Mouse (Mus musculus) A20 (cell line): Measurements from ENCODE around the gene Eml3.
"Not testable (repeated sequence)": the region's sequence is repeated elsewhere in the genome, so short reads cannot be mapped to it uniquely, and the experiment has no call there.

Experiments used
- DNase-seq: peaks from one replicate; pipeline ENCODE4 v3.0.0-alpha.2; 2011; ENCODE audit warnings: low read depth, low spot score

The Eml3 gene

DNA sequence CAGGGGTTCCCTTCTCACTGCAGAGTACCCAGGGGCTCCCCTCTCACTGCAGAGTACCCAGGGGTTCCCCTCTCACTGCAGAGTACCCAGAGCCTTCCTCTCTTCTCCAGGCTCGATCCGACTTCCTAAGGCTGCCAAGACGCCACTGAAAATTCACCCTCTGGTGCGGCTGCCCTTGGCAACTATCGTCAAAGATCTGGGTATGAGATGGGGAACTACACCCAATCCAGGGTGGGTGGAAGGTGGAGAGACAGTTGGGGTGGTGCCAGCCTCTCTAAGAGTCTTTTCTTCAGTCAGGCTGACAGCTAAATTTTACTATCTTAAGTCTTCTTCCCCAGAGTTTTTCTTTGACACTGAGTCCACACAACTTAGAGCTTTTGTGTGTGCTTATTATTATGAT is 20.8 kb downstream of the Eml3 start:
- DNase-seq, result no peak

DNA sequence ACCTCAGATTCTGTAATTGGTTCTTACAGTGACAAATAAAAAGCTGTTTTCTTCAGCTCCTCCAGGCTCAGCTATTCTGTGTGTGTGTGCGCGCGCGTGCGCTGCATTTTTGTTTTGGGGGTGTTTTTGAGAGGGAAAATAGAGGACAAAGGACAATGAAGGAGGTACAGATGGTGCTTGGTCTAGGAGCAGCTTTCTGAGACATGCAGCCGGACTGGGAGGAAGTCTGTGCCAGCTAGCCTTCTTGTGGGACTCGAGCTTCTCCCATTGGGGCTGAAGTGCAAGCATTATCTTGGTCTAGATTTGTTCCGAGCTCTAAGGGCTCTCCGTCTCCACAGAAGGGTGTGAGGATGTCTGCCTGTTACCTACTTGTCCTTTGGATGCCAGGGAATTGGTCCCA is 22.9 kb downstream of the Eml3 start:
- DNase-seq, result no peak

DNA sequence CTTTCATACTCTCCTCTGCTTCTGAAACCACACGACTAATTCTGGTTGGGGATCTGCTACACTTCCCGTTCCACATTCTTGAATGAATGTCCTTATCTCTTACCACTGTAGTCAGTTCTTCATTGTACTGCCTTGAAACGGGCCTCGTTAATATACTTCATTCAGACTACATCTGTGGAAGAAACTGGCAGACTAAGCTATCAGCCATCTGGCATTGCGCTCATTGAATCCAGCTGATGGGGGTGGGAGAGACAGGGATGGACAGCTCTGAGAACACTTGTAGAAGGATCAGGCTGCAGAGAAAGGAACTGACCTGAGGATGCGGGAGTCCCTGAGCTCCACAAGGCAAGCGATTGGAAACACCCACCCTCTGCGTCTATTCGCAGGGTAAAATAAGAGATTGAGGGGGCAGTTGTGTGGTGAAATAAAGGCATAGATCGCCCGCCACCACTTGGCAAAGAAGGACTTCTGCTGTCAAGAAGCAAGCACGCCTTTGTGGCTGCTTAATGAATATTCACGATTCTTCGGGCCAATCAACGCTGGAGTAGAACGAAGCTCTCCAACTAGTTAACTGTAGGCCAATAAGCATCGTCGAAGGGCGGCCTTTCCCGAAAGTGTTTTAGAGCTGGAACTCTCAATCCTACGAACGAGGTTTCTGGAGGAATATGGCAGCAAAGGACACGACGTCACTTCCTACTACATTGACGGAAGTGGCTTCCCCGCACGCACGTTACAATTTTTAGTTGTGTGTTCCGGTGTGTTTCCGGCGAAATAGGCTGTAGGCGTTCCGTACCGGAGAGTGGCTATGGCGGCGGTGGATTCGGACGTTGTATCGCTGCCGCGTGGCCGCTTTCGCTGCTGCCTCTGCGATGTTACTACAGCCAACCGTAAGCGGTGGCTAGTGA is 24.0 kb downstream of the Eml3 start, which contains the start of gene Tut1:
Tut1 (plus strand) TSS at position 713 of the 905 bp plus-strand sequence.
- DNase-seq, result peak; percentile 97

DNA sequence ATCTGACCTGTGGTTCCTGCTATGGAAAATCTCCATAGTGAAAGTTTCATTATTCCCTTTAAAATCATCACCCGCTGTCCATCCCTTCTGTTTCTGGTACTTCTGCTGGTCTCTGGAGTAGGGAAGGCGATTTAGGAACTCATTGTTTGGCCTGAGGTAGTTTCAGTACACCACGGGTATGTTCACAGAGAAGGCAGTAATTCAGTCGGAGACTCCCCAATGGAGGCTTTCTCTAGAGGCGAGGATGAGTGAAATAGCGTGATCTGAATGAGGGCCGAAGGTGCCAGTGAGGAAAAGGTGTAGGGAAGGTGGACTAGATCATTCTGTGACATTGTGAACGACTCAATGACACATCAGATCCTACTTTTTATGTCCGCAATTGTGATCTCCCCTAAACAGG is 24.8 kb downstream of the Eml3 start:
- DNase-seq, result peak; percentile 44

DNA sequence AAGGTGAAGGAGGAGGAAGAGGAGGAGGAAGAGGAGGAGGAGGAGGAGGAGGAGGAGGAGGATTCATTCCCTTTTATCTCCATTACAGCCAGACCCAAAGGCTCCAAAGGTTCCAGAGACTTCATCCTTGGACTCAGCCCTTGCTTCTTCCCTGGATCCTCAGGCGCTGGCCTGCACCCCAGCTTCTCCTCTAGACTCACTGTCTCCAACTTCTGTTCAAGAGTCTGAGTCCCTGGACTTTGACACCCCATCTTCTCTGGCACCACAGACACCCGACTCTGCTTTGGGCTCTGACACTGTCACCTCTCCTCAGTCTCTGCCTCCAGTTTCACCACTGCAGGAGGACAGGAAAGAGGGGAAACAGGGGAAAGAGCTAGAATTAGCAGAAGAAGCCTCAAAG is 32.9 kb downstream of the Eml3 start:
- no peak for DNase-seq

DNA sequence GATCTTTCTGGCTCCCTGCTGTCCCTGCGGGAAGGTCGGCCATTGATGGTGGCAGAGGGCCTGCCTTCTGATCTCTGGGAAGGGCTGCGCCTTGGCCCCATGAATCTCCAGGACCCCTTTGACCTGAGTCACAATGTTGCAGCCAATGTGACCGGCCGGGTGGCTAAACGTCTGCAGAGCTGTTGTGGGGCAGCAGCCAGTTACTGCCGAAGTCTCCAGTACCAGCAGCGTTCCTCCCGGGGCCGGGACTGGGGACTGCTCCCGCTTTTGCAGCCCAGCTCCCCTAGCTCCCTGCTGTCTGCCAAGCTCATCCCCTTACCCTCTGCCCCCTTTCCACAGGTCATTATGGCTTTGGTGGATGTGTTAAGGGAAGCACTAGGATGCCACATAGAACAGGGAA is 35.7 kb downstream of the Eml3 start:
- DNase-seq, result no peak

DNA sequence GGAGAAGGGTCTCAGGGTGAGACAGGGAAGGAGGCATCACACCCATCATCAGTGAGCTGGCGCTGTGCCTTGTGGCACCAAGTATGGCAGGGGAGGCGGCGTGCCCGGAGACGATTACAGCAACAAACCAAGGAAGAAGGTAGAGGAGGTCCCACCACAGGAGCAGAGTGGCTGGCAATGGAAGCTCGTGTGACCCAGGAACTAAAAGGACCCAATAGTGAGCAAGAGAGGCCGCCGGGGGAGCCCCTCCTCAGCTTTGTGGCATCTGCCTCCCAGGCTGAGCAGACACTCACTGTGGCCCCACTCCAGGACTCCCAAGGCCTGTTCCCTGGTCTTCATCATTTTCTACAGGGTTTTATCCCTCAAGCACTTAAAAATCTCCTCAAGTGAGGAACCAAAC is 36.4 kb downstream of the Eml3 start:
- DNase-seq, result no peak

DNA sequence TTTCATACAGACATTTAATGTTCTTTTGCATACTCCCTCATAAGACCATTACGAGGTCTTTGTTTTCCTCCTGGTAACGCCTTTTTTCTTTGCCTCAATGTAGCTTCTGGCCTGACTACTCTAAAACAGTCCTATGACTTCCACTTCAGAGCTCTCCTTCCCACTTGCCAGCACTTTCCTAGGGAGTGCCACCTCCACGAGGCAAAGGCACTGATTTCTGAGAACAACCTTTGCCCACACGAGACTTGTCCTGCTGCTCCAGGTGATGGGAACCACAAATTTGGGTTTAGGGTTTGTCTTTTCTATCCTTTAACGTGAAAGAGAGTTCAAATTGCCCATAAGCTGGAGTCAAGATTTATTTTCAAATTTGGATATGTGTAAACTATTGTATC is 36.8 kb downstream of the Eml3 start:
- DNase-seq, result no peak

DNA sequence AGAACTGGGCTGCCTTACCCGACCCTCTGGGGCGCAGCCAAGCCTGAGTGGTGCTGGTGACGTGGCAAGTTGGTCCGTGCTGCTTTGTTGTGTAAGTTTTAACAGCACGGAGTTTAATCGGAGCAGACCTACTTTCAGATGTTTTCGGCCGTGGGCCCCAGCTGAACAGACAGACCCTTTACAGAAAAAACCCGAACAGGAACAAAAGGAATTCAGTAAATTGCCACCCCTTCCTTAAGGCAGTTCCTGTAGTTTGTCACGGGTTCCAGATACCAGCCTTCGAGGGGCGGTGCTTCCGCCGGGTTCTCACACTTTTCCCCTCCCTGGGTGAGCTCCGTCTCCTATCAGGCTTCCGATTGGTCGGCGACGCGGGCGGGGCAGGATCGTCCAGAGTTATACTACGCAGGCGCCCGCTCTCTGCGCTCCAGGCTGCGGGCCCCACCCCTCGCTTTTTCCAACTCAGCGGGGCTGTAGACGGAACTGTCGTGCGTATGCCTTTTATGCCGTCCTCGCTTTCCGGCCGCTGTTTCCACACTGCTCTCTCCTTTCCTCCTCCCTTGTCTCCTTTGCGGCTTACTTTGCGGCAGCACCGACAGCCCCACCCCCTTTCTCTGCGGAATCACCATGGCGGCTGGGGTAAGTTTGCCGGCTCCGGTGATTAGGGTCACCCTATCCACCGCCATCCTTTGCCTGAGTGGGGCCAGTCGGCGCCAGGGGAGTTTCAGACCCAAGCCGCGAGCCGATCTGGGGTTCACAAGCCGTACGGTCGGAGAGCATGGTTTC is 37.4 kb downstream of the Eml3 start, which contains the start of gene Eef1g:
Eef1g (plus strand) TSS at position 452 of the 783 bp plus-strand sequence.
- DNase-seq, result peak; percentile 99

DNA sequence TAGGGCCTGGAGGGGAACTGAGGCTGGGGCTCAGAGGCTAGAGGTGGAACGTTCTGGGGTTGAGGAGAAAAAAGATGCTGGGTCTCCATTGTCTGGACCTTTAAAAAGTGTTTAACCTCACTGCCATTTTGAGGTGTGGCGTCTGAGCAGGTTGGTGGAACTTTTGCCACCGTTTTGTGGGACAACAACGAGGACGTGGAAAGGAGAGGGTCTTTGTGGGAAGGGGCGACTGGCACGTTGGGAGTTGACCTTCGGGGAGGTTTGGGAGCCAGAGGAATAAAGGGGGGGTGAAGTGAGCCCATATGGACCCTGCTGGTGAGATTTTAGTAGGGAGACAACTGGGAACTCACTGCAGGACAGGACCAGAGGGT is 38.0 kb downstream of the Eml3 start:
- DNase-seq, result no peak

DNA sequence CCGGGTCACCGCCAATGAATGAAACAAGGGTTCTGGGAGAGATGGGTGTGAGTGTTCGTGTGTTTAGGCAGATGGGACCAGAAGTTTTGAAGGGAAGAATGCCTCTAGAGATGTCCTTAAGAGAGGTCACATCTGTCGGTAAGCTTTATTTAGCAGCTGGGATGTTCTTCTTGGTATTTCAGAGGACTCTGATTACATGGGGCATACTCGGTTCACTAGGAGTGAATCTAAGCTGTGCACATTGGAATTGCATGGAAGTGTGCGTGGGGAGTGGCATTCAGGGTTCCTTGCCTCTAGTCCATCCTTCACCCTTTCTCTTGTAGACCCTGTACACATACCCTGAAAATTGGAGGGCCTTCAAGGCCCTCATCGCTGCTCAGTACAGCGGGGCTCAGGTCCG is 38.5 kb downstream of the Eml3 start:
- DNase-seq, result peak; percentile 38

DNA sequence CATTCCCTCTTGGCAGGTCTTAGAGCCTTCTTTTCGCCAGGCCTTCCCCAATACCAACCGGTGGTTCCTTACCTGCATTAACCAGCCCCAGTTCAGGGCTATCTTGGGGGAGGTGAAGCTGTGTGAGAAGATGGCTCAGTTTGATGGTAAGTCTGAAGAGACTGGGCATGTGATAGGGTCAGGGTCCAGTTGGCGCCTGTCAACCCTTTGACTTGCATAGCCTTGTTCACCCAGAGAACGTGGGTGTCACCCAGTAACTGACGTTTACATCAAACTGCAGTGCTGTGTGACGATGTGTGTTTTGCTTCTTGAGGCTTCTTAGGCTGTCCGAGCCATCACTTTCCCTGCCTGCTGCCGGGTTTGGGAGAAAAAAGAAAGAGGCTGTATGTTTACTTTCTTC is 43.1 kb downstream of the Eml3 start:
- DNase-seq, result not testable (repeated sequence)

DNA sequence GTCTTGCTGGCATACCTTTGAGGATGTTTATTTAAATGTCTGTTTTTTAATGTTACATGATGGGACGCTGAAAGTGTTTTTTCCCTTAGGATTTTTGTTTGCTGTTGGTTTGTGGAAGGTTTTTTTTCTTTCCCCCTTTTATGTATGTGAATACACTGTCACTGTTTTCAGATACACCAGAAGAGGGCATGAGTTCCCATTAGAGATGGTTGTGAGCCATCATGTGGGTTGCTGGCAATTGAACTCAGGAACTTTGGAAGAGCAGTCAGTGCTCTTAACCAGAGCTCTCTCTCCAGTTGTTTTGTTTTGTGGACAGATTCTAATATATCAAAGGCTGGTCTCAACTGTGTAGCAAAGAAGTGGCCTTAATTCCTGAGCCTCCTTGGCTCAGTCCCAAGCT is 45.3 kb downstream of the Eml3 start:
- DNase-seq, result no peak

DNA sequence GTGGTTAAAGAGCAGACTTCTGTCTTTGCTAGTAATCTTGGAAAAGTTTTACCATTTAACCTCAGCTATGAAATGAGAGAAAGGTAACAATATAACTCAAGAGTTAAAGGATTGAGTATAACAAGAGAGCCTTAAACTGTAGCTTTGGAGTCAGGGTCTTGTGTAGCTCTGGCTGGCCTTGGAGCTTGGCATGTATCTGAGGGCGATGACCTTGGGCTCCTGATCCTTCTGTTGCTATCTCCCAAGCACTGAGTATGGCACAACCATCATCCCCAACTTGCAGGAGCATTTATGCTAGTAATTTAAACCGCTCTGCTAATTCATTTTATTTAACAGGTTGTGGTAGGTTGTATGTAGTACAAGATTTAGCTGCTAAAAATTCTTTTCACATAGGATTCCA is 46.1 kb downstream of the Eml3 start:
- DNase-seq, result no peak

DNA sequence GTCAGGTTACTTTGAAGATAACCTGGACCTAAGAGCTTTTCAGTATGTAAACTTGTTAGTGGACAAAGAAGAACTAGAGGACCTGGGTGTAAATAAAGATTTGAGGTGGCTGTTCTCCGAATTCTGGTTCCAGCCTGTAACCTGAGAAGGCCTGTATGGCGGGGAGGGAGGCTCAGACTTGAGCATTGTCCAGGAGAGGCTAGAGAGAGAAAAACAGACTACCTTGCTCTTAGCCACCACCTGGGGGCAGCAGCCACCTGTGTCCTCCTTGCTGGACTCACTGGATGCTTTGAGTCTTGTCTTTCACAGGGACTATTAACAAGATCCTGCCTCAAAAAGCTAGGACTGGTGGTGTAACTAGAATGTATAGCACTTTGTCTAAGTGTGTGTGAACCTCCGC is 47.2 kb downstream of the Eml3 start:
- peak; percentile 54 for DNase-seq

DNA sequence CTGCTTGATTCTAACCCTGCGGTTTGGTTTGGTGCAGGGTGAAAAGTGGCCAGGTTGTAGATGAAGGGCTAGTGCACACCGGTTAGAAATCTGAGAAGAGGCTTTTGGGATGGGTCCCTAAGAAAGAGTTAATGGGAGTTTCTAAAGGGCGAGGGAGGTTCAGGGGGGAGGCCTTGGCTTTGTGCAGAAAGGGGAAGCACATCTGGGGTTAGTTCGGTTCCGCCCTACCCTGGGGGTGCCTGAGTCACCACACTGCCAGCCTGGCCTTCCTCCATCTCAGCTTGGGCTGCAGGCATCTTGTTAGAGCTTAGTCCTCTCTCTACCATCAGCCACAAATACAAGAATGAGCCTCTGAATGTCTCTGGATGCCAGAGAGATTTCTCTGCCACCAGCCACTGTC is 51.4 kb downstream of the Eml3 start:
- DNase-seq, result peak; percentile 34

DNA sequence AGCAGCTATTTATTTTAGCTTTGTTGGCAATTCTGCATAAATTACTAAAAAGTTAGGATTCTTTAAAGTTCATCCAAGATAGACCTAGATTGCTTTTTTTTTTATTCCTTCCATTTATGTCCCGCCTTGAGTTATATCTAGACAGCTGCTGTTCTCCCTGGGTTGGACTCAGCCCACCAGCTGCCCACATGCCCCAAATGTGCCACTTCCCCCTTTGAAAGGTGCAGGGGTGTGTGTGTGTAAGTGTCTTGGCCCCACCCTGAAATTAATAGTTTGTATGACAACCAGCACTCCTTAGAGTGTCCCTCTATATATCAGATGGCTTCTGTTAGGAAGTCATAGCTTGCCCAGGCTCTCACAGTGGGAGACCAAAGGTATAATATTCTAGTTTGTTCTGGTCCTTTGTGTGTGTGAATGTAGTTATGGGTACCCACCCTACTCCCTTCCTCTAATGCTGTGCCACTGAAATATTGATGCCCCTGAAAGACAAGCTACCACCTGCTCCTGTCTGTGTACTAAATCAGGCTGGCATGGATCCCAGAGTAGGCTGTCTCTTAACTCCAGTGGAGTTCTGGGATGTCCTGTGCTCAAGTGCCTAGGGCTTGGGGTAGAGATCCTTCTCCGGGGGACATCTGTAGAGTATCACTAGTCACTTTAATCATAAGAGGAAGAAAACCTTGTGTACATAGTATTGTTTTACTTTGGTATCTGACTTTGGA is 52.3 kb downstream of the Eml3 start:
- peak; percentile 30 for DNase-seq

DNA sequence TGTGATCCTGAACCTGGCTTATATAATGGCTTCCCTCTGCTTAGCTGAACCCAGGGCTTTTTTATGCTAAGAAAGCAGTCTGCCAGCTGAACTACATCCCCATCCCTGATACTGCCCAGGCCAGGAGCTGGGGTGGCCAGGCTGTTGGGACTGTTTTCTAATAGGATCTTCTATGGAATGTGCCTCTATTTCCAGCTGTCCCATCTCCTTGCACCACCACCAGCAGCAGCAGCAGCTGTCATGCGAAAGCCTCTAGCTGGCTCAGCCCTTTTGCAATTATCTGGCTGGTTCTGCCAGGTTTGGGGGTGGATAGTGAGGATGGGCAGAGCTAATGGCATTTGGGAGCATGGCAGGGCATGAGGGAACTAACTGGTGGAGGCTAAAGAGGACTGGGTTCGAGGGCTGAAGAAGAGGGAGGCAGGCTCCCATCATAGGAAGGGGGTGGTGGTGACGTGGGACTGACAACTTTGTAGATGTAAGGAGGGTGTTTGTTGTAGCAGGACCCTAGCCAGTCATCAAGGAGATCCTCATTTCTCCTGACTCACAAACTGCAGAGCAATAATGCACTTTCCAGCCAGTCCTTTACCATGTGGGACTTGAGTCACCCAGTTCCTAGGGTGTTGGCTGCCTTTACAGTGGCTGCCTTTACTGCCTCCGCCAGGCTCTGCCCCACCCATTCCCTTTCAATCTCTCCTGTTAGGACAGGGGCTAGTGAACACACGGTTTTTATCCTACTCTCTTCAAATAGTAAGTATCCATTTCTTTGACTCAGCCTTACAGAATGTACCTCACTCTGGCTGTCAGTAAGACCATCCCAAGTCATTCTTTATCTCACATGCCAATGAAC is 53.2 kb downstream of the Eml3 start:
- no peak for DNase-seq

DNA sequence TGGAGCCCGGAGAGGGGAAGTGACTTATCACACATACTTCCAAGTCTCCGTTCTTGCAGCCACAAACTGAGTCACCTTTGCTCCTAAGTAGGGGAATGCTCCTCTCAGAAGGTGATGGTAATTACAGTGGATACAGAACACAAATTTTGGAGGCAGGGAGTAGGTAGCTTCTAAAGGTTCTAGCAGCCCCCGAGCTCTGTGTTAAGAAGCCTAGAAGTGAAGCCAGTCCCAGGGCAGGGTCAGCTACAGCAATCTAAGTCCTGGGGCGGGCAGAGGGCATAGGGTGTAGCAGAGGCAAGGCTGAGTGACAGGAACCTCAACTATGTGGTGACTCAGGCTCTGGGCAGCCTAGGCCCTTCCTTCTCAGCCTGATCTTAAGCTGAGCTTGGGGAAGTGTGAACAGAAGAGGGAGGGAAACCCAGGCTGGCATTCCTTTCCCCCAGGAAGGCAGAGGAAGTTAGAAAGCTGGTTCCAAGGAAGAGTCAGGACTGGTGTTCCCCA is 53.8 kb downstream of the Eml3 start:
- no peak for DNase-seq

DNA sequence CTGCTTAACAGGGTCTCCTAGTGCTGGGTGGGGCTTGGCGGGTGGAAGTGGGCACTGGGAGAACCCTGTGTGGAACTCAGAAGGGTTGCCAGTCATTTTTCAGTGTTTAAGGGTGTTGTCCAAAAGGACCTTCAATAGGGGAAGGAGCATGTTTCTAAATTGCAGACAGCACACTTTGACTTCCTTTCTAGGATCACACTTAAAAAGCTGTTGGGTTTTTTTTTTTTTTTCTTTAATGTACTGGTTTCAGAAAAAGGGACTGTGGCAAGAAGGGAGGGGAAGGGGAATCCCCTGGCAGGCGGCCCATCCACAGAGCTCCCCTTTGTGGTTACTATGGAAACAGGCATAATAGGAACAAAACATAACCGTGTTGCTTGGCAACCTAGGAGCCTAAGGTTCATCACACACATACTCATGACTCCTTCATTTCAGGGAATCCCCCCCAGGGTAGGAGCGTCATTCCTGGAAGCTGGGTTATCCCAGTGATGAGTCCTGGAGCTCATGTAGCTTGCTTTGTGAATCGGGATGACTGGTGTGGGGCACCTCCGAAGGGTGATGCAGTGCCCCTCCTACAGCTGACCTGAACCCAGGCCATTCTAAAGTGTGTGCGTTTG is 55.0 kb downstream of the Eml3 start:
- DNase-seq, result peak; percentile 46

DNA sequence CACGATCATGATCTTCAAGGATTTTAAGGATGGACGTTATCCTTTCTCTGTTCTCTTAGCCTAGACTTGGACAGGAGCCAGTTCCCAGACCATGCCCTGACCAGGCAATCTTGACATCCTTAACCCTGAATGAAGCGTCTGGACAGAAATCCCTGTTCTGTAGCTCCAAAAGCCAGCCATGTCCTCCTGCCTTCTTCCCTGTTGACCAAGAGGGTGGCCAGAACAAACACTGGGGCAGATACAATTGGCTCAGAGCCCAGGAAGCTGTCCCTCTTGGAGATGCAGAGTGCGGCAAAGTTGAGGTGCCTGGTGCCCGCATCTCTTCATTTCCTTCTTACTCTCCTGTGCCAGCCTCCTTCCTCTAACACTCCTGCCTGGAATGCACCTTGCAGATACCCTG is 56.5 kb downstream of the Eml3 start:
- DNase-seq, result no peak
